Mouse (Mus musculus) C2C12 (cell line): ENCODE data around the gene Nexn.

Source experiments
- CEBPB ChIP-seq: IDR thresholded peaks from one replicate; pipeline ENCODE4 v1.6.1; 2011; ENCODE audit warnings: low read depth, mild to moderate bottlenecking, control low read depth, moderate library complexity
- CTCF ChIP-seq: IDR thresholded peaks from one replicate; pipeline ENCODE4 v1.5.1; 2011; ENCODE audit not compliant: control insufficient read depth, insufficient read depth, insufficient read length
- FOSL1 ChIP-seq: IDR thresholded peaks from one replicate; pipeline ENCODE4 v1.8.0; 2011; ENCODE audit warnings: mild to moderate bottlenecking, low read length; ENCODE audit not compliant: poor library complexity, insufficient read depth, severe bottlenecking
- MAX ChIP-seq: IDR thresholded peaks from one replicate; pipeline ENCODE4 v1.6.1; 2011; ENCODE audit warnings: mild to moderate bottlenecking, control low read depth
- MYOD1 ChIP-seq: IDR thresholded peaks from one replicate; pipeline ENCODE4 v1.6.1; 2011; ENCODE audit warnings: low read depth; ENCODE audit not compliant: control insufficient read depth, insufficient read length
- MYOG ChIP-seq: IDR thresholded peaks from one replicate; pipeline ENCODE4 v1.6.1; 2011; ENCODE audit not compliant: control insufficient read depth, insufficient read length; ENCODE audit errors: extremely low read depth
- USF1 ChIP-seq: IDR thresholded peaks from one replicate; pipeline ENCODE4 v1.6.1; 2011; ENCODE audit warnings: low read depth, mild to moderate bottlenecking, control low read depth, moderate library complexity

GRCm38 (mm10) chr3:152202942-152203341 lies 63.2 kb downstream of the Nexn start:
- TF ChIP-seq MAX (no peak), CTCF (no peak), CEBPB (no peak), USF1 (no peak), MYOD1 (no peak), MYOG (no peak), FOSL1 (no peak)
